Mouse (Mus musculus): Measurements from ENCODE around the gene Phgr1.

DNA sequence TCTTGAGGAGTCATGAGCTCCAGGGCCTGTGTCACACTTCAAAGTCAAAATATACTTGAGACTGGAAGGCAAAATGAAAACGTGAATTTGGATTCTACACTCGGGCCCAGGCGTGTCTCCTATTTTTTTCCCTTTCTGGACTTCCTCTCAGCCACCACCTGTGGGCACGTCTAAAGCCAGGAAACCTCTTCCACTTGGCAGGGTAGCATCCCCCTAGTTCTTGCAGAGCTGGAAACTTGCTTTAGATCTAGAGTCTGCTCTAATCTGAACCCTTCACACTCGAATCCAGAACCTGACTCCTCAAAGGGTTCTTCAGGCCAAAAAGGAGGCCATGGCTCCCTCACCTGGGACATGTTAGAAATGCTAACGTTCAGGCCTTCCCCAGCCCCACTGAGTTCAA is 17.2 kb upstream of the Phgr1 start:
- TF ChIP-seq CTCF (IDR thresholded peaks at IDR 0.05; ENCODE audit: low read depth) = no peak
- TF ChIP-seq EP300 (IDR thresholded peaks at IDR 0.05; ENCODE audit: low read depth) = no peak

All from liver, postnatal 0 days (tissue).